Mouse (Mus musculus): ENCODE measurements around the gene Sclt1.

- TF ChIP-seq CTCF (IDR thresholded peaks at IDR 0.05; ENCODE audit: low read depth, low read length) = no peak
- no peak for TF ChIP-seq POLR2A (IDR thresholded peaks at IDR 0.05; ENCODE audit: insufficient read depth, low read length)
These were observed 162.4 kb downstream of the Sclt1 start for GRCm38 (mm10) chr3:41579873-41580272.
